Mouse (Mus musculus) limb, embryonic 15.5 days (tissue): Measurements from ENCODE around the gene Zfand3. TPM values are rescaled to one million over a fixed set of nuclear protein-coding genes. Genes with fewer than 3 reads are reported as not detected.

Experiments
- polyA plus RNA-seq: library from polyadenylated mRNA; unstranded; fragments of >200 nt; fragmentation: Nextera tagmentation; extraction: Ambion mirVana; gene quantifications from 2 replicates; pipeline ENCODE4 v1.2.1, GENCODE M21; 2015

The Zfand3 gene
- polyA plus RNA-seq, 1 experiment from 2014 or later, result 53.1 TPM

Other genes with a start within 250 kb of the Zfand3 start
- 4.0 and 5.8 TPM in 2 replicates for gene Mdga1, start 34.6 kb upstream of the Zfand3 start, polyA plus RNA-seq